Mouse (Mus musculus): Measurements from ENCODE around the gene Kcnc3.

The Kcnc3 gene

DNA sequence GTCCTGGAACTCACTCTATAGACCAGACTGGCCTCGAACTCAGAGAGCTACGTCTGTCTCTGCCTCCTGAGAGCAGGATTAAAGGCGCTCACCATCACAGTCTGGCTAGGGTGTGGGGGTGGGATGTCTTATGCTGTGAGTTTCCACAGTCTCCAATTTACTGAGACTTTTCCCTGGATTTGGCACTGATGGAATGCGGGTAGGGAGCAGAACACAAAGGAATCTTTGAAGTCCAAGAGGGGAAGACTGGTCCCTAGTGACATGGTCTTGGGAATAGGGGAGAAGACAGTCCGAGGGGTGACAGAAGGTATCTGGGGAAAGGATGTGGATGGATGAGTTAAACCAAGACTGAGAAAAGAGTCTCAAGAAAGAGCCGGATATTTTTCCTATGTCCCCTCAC lies 2.8 kb upstream of the Kcnc3 start:
- Histone ChIP-seq H3K4me1 (replicated peaks; ENCODE audit: low read depth, low read length) (peaks cover 52% of the 10 kb centered on the region), H3K36me3 (ENCODE audit: insufficient read depth, low read length) (peaks cover 13% of the 10 kb centered on the region), H3K27me3 (ENCODE audit: insufficient read depth, low read length) (peaks cover 40% of the 10 kb centered on the region), H3K4me3 (replicated peaks; ENCODE audit: low read length) (peak overlapping the region; percentile 77), H3K9me3 (ENCODE audit: low read length) (no peaks in the 10 kb centered on the region)
- TF ChIP-seq POU5F1 (IDR thresholded peaks at IDR 0.05; ENCODE audit: borderline replicate concordance, low read length), result no peak

DNA sequence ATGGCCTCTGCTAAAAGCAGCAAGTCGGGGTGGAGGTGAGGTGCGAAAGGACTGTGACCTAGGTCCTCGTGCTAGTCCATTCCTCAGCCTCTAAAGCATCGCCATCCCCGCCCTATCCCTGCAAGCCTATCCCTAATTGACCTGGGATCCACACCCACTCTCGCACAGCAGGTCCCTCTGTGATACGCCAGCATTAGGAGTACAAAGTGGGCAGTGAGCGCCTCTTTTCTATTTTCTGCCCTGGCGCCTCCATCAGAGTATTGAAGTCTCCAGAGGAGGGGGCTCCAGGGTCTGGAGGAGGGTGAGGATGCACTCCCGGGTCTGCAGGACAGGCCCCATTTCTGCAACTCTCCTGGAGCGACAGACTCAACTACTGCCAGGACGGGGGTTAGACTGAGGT lies 2.1 kb upstream of the Kcnc3 start:
- H3K27me3 ChIP-seq (ENCODE audit: insufficient read depth, low read length), result peaks cover 38% of the 10 kb centered on the region
- no peaks in the 10 kb centered on the region for H3K9me3 ChIP-seq (ENCODE audit: low read length)
- H3K36me3 ChIP-seq (ENCODE audit: insufficient read depth, low read length), result peaks cover 16% of the 10 kb centered on the region
- peak overlapping the region; percentile 77 for H3K4me3 ChIP-seq (replicated peaks; ENCODE audit: low read length)
- H3K4me1 ChIP-seq (replicated peaks; ENCODE audit: low read depth, low read length), result peaks cover 59% of the 10 kb centered on the region
- no peak for TF ChIP-seq NANOG (IDR thresholded peaks at IDR 0.05; ENCODE audit: borderline replicate concordance, low read length)
- no peak for TF ChIP-seq CTCF (conservative IDR thresholded peaks at IDR 0.05; ENCODE audit: low read length)
- no peak for TF ChIP-seq POU5F1 (IDR thresholded peaks at IDR 0.05; ENCODE audit: borderline replicate concordance, low read length)

DNA sequence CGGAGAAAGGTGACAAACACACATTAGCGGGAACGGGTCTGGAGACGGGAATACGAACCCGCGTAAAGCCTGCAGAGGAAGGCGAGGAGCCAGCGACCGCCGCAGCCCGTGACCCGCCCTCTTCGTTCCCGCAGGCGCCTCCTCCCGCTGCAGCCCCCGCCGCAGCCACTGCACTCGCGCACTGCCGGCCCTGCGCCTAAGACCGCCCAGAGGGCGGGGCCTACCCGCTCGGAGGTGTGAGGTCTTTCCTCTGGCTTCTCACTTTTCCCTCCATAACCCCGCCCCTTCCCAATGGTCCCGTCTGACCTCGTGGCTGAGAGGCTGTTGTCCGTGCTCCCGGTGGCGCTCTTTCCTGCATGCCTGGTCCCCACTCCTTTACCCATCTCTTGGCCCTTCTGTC lies 1.3 kb upstream of the Kcnc3 start:
- no peak for TF ChIP-seq NANOG (IDR thresholded peaks at IDR 0.05; ENCODE audit: borderline replicate concordance, low read length)
- TF ChIP-seq POU5F1 (IDR thresholded peaks at IDR 0.05; ENCODE audit: borderline replicate concordance, low read length), result no peak
- no peak for TF ChIP-seq CTCF (conservative IDR thresholded peaks at IDR 0.05; ENCODE audit: low read length)
- H3K9me3 ChIP-seq (ENCODE audit: low read length), result no peaks in the 10 kb centered on the region
- H3K36me3 ChIP-seq (ENCODE audit: insufficient read depth, low read length), result peaks cover 19% of the 10 kb centered on the region
- H3K4me3 ChIP-seq (replicated peaks; ENCODE audit: low read length), result peak overlapping the region; percentile 77
- H3K27me3 ChIP-seq (ENCODE audit: insufficient read depth, low read length), result peaks cover 38% of the 10 kb centered on the region
- peaks cover 65% of the 10 kb centered on the region for H3K4me1 ChIP-seq (replicated peaks; ENCODE audit: low read depth, low read length)

DNA sequence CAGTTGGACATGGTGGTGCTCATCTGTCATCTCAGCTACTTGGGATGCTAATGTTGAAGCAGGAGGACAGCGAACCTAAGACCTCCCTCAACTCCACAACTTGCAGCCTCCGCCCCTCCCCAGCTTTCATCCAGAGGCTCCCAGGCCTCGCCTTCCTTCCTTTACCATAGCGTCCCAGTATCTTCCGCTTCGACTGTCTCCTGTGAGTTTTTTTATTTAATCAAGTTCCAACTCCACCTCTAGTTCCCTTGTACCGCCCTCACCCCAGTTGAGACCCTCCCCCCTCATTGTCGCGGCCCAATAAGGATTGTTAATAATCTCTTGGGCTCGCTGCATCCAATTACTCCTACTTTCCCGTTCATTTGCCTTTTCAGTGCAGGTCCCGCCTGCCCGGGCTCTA lies 518 bp upstream of the Kcnc3 start:
- Histone ChIP-seq H3K9me3 (ENCODE audit: low read length) (no peaks in the 10 kb centered on the region), H3K27me3 (ENCODE audit: insufficient read depth, low read length) (peaks cover 38% of the 10 kb centered on the region), H3K4me3 (replicated peaks; ENCODE audit: low read length) (peak overlapping the region; percentile 77), H3K36me3 (ENCODE audit: insufficient read depth, low read length) (peaks cover 26% of the 10 kb centered on the region), H3K4me1 (replicated peaks; ENCODE audit: low read depth, low read length) (peaks cover 70% of the 10 kb centered on the region)
- TF ChIP-seq CTCF (conservative IDR thresholded peaks at IDR 0.05; ENCODE audit: low read length) (no peak), NANOG (IDR thresholded peaks at IDR 0.05; ENCODE audit: borderline replicate concordance, low read length) (no peak), POU5F1 (IDR thresholded peaks at IDR 0.05; ENCODE audit: borderline replicate concordance, low read length) (no peak)

DNA sequence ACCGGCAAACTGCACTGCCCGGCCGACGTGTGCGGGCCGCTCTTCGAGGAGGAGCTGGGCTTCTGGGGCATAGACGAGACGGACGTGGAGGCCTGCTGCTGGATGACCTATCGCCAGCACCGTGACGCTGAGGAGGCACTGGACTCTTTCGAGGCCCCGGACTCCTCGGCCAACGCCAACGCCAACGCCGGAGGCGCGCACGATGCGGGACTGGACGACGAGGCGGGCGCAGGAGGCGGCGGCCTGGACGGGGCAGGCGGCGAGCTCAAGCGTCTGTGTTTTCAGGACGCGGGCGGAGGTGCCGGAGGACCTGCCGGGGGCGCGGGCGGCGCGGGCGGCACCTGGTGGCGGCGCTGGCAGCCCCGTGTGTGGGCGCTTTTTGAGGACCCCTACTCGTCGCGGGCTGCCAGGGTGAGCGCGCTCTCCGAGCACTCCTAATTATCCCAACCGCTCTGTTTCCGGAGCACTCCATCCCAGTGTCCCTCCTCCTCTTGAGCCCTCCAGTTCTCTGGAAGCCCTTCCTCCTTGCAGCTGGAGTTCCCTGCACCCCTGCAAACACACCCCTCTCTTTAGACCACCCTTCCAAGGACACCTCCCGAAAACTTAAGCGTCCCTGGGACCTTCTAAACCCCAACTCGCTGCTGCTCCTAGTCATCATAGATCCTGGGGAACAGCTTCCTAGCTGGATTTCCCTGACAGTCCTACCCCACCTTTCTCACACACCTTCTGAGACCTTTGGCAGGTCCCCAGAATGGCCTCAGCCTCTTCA lies 1.1 kb downstream of the Kcnc3 start:
- H3K4me1 ChIP-seq (replicated peaks; ENCODE audit: low read depth, low read length), result peaks cover 80% of the 10 kb centered on the region
- H3K4me3 ChIP-seq (replicated peaks; ENCODE audit: low read length), result peak overlapping the region; percentile 93
- peaks cover 34% of the 10 kb centered on the region for H3K36me3 ChIP-seq (ENCODE audit: insufficient read depth, low read length)
- TF ChIP-seq CTCF (conservative IDR thresholded peaks at IDR 0.05; ENCODE audit: low read length) (no peak), POU5F1 (IDR thresholded peaks at IDR 0.05; ENCODE audit: borderline replicate concordance, low read length) (no peak), NANOG (IDR thresholded peaks at IDR 0.05; ENCODE audit: borderline replicate concordance, low read length) (no peak)
- H3K27me3 ChIP-seq (ENCODE audit: insufficient read depth, low read length), result peaks cover 28% of the 10 kb centered on the region
- no peaks in the 10 kb centered on the region for H3K9me3 ChIP-seq (ENCODE audit: low read length)

DNA sequence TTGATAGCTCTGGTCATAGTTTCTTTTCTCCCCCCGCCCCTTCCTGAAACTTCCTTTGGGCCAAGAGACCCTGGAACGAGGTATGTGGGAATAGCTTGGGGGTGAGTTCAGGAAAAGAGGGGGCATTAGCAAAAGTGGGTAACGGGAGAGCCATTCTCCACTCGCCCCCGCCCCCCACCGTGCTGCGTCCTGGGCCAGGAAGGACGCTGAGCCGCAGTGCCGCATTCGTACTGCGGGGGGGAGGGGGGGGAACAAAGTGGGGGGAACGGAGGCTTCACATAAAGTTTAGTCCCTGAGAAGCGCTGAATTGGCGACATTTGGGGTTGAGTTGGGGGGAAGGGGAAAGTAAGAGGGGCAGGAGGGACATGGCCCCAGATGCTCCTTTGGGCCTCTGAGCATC lies 2.6 kb downstream of the Kcnc3 start:
- Histone ChIP-seq H3K4me3 (replicated peaks; ENCODE audit: low read length) (peak overlapping the region; percentile 93), H3K9me3 (ENCODE audit: low read length) (no peaks in the 10 kb centered on the region)
- TF ChIP-seq CTCF (conservative IDR thresholded peaks at IDR 0.05; ENCODE audit: low read length), result no peak
- TF ChIP-seq NANOG (IDR thresholded peaks at IDR 0.05; ENCODE audit: borderline replicate concordance, low read length), result no peak
- no peak for TF ChIP-seq POU5F1 (IDR thresholded peaks at IDR 0.05; ENCODE audit: borderline replicate concordance, low read length)

DNA sequence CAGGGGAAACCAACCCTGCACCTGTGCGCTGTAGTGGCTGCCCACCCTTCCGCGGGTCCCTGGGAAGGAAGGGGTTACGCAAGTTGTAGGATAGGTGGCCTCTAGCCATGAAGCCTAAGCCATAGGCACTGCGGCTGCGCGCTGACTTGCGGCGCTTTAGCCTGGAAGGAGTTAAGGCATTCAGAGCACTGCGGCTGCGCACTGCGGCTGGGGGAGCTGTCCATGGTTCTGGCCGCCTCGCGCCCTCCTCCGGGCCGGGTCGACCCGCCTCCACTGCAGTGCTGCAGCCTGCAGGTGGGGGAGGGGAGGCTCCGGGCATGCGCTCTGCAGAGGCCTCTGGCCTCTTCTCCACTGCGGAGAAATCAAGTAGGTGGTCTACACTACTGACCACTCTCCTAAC lies 3.3 kb downstream of the Kcnc3 start:
- TF ChIP-seq CTCF (conservative IDR thresholded peaks at IDR 0.05; ENCODE audit: low read length), result no peak
- TF ChIP-seq POU5F1 (IDR thresholded peaks at IDR 0.05; ENCODE audit: borderline replicate concordance, low read length), result no peak
- no peak for TF ChIP-seq NANOG (IDR thresholded peaks at IDR 0.05; ENCODE audit: borderline replicate concordance, low read length)
- Histone ChIP-seq H3K4me1 (replicated peaks; ENCODE audit: low read depth, low read length) (peaks cover 81% of the 10 kb centered on the region), H3K36me3 (ENCODE audit: insufficient read depth, low read length) (peaks cover 57% of the 10 kb centered on the region), H3K4me3 (replicated peaks; ENCODE audit: low read length) (peak overlapping the region; percentile 93), H3K27me3 (ENCODE audit: insufficient read depth, low read length) (peaks cover 10% of the 10 kb centered on the region), H3K9me3 (ENCODE audit: low read length) (no peaks in the 10 kb centered on the region)

More for the DNA sequence above, 2.6 kb downstream of the Kcnc3 start:
- Histone ChIP-seq H3K4me1 (replicated peaks; ENCODE audit: low read depth, low read length) (peaks cover 81% of the 10 kb centered on the region), H3K36me3 (ENCODE audit: insufficient read depth, low read length) (peaks cover 49% of the 10 kb centered on the region), H3K27me3 (ENCODE audit: insufficient read depth, low read length) (peaks cover 17% of the 10 kb centered on the region)

DNA sequence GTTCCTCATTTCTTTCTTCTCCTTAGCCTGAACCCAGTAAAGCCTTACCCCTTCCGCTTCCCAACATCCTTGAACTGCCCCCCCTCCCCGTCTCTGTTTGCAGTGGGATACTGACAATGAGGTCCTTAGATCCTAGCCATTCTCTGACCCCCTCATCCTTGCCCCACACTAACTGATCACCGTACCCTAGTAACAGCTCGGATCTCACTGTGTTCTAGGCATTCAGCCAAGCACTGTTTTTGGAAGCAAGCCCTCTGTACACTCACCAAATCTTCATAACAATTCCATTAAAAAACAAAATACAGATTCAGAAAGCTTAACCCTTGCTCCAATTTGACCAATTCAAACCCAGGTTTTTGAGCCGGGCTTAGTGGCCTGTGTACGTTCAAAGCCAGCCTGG lies 3.8 kb downstream of the Kcnc3 start:
- Histone ChIP-seq H3K27me3 (ENCODE audit: insufficient read depth, low read length) (peaks cover 10% of the 10 kb centered on the region), H3K4me1 (replicated peaks; ENCODE audit: low read depth, low read length) (peaks cover 84% of the 10 kb centered on the region), H3K4me3 (replicated peaks; ENCODE audit: low read length) (peak overlapping the region; percentile 93), H3K36me3 (ENCODE audit: insufficient read depth, low read length) (peaks cover 62% of the 10 kb centered on the region), H3K9me3 (ENCODE audit: low read length) (no peaks in the 10 kb centered on the region)
- TF ChIP-seq POU5F1 (IDR thresholded peaks at IDR 0.05; ENCODE audit: borderline replicate concordance, low read length), result no peak

DNA sequence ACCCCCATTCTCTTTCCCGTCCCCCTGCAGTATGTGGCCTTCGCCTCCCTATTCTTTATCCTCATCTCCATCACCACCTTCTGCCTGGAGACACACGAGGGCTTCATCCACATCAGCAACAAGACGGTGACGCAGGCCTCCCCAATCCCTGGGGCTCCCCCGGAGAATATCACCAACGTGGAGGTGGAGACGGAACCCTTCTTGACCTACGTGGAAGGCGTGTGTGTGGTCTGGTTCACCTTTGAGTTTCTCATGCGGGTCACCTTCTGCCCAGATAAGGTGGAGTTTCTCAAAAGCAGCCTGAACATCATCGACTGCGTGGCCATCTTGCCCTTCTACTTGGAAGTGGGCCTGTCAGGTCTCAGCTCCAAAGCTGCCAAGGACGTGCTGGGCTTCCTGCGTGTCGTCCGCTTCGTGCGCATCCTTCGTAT lies 4.7 kb downstream of the Kcnc3 start:
- peaks cover 70% of the 10 kb centered on the region for H3K36me3 ChIP-seq (ENCODE audit: insufficient read depth, low read length)
- H3K4me1 ChIP-seq (replicated peaks; ENCODE audit: low read depth, low read length), result peaks cover 84% of the 10 kb centered on the region
- no peak for TF ChIP-seq CTCF (conservative IDR thresholded peaks at IDR 0.05; ENCODE audit: low read length)
- TF ChIP-seq NANOG (IDR thresholded peaks at IDR 0.05; ENCODE audit: borderline replicate concordance, low read length), result no peak
- TF ChIP-seq POU5F1 (IDR thresholded peaks at IDR 0.05; ENCODE audit: borderline replicate concordance, low read length), result no peak
- H3K4me3 ChIP-seq (replicated peaks; ENCODE audit: low read length), result peak overlapping the region; percentile 93; the same call in 1 of the 2 replicates
- peaks cover 10% of the 10 kb centered on the region for H3K27me3 ChIP-seq (ENCODE audit: insufficient read depth, low read length)
- no peaks in the 10 kb centered on the region for H3K9me3 ChIP-seq (ENCODE audit: low read length)

All from E14TG2a.4 (cell line).